Mouse (Mus musculus): ENCODE measurements around the gene Gm6337.
"Not testable (repeated sequence)": the region's sequence is repeated elsewhere in the genome, so short reads cannot be mapped to it uniquely, and the experiment has no call there.

Gm6337 gene

GRCm38 (mm10) chr14:6058167-6058566 lies at the start of gene Gm6337:
Gm6337 (minus strand) TSS chr14:6058267.
- not testable (repeated sequence) for DNase-seq (ENCODE audit: low read depth, low spot score)

GRCm38 (mm10) chr14:6107500-6107899 lies 49.4 kb upstream of the Gm6337 start:
- not testable (repeated sequence) for DNase-seq (ENCODE audit: low read depth, low spot score)

GRCm38 (mm10) chr14:6093842-6094241 lies 35.8 kb upstream of the Gm6337 start, which contains the start of gene Gm8206:
Gm8206 (minus strand) TSS chr14:6093942.
- not testable (repeated sequence) for DNase-seq (ENCODE audit: low read depth, low spot score)
